Mouse (Mus musculus) lung, postnatal 0 days (tissue): ENCODE results near the gene Cdh12.

ENCODE experiments used
- CTCF ChIP-seq: IDR thresholded peaks from 2 replicates; pipeline ENCODE4 v1.5.1; 2016; ENCODE audit warnings: antibody characterized with exemption, mild to moderate bottlenecking
- EP300 ChIP-seq: IDR thresholded peaks from 2 replicates; pipeline ENCODE4 v1.6.1; 2016; ENCODE audit warnings: antibody characterized with exemption, mild to moderate bottlenecking, control low read depth

DNA sequence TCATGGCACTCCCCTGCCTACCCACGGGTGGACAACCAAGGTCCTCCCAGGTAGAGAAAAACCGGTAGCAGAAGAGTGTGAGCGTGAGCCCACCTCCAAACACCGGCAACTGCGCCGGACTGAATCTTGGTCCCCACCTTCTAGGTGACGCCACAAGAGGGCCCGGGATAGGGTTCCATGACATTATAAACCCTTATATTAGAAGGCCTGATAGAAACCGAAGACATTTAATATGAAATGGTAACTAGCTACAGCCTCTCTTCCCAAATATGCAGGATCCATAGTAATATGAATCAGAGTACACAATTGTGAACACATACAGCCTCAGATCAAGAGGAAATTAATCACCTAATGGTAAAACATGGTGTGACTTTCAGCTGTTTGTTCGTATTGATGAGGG lies 217.6 kb downstream of the Cdh12 start, which contains the start of gene Acot10:
- TF ChIP-seq CTCF (no peak), EP300 (no peak)
